Mouse (Mus musculus): ENCODE results near the gene Nr3c2. TPM values are rescaled to one million over a fixed set of nuclear protein-coding genes. Genes with fewer than 3 reads are reported as not detected.

Gene Nr3c2
- polyA plus RNA-seq, 1 experiment, result 11.7 TPM

GRCm38 (mm10) chr8:76977907-76978306 is 78.7 kb downstream of the Nr3c2 start:
- no peaks in the 10 kb centered on the region for H3K4me1 ChIP-seq (ENCODE audit: control insufficient read depth, insufficient read depth, low read length)
- no peak for DNase-seq
- no peaks in the 10 kb centered on the region for H3K27me3 ChIP-seq (ENCODE audit: control insufficient read depth, insufficient read depth, low read length)
- H3K4me3 ChIP-seq (replicated peaks; ENCODE audit: insufficient read depth, low read depth, low read length), result no peak overlapping the region
- no peak overlapping the region for H3K27ac ChIP-seq (ENCODE audit: insufficient read depth, low read length)
- 64% methylated on average over 4 of the region's 4 CpGs for WGBS
- TF ChIP-seq CTCF (IDR thresholded peaks at IDR 0.05; ENCODE audit: borderline replicate concordance, insufficient read depth, low read depth, low read length) (no peak), POLR2A (IDR thresholded peaks at IDR 0.05; ENCODE audit: borderline replicate concordance, insufficient read depth, low read length) (no peak)

- no peak for DNase-seq
- H3K27ac ChIP-seq (ENCODE audit: insufficient read depth, low read length), result no peak overlapping the region
- H3K27me3 ChIP-seq (ENCODE audit: control insufficient read depth, insufficient read depth, low read length), result no peaks in the 10 kb centered on the region
- H3K4me3 ChIP-seq (replicated peaks; ENCODE audit: insufficient read depth, low read depth, low read length), result no peak overlapping the region
- TF ChIP-seq CTCF (IDR thresholded peaks at IDR 0.05; ENCODE audit: borderline replicate concordance, insufficient read depth, low read depth, low read length) (no peak), POLR2A (IDR thresholded peaks at IDR 0.05; ENCODE audit: borderline replicate concordance, insufficient read depth, low read length) (no peak)
- H3K4me1 ChIP-seq (ENCODE audit: control insufficient read depth, insufficient read depth, low read length), result no peaks in the 10 kb centered on the region
Measured at GRCm38 (mm10) chr8:76984082-76984481, 84.8 kb downstream of the Nr3c2 start.

GRCm38 (mm10) chr8:76984851-76985250 is 85.6 kb downstream of the Nr3c2 start:
- 33% methylated on average over 5 of the region's 5 CpGs for WGBS
- Histone ChIP-seq H3K4me1 (ENCODE audit: control insufficient read depth, insufficient read depth, low read length) (no peaks in the 10 kb centered on the region), H3K4me3 (replicated peaks; ENCODE audit: insufficient read depth, low read depth, low read length) (no peak overlapping the region), H3K27ac (ENCODE audit: insufficient read depth, low read length) (no peak overlapping the region), H3K27me3 (ENCODE audit: control insufficient read depth, insufficient read depth, low read length) (no peaks in the 10 kb centered on the region)
- TF ChIP-seq CTCF (IDR thresholded peaks at IDR 0.05; ENCODE audit: borderline replicate concordance, insufficient read depth, low read depth, low read length) (no peak), POLR2A (IDR thresholded peaks at IDR 0.05; ENCODE audit: borderline replicate concordance, insufficient read depth, low read length) (no peak)
- no peak for DNase-seq

GRCm38 (mm10) chr8:76987876-76988275 is 88.6 kb downstream of the Nr3c2 start:
- DNase-seq, result no peak
- Histone ChIP-seq H3K27ac (ENCODE audit: insufficient read depth, low read length) (no peak overlapping the region), H3K4me1 (ENCODE audit: control insufficient read depth, insufficient read depth, low read length) (no peaks in the 10 kb centered on the region), H3K27me3 (ENCODE audit: control insufficient read depth, insufficient read depth, low read length) (no peaks in the 10 kb centered on the region), H3K4me3 (replicated peaks; ENCODE audit: insufficient read depth, low read depth, low read length) (no peak overlapping the region)
- TF ChIP-seq POLR2A (IDR thresholded peaks at IDR 0.05; ENCODE audit: borderline replicate concordance, insufficient read depth, low read length), result no peak
- TF ChIP-seq CTCF (IDR thresholded peaks at IDR 0.05; ENCODE audit: borderline replicate concordance, insufficient read depth, low read depth, low read length), result no peak
- 64% methylated on average over 3 of the region's 3 CpGs for WGBS

GRCm38 (mm10) chr8:76998276-76998675 is 99.0 kb downstream of the Nr3c2 start:
- Histone ChIP-seq H3K27me3 (ENCODE audit: control insufficient read depth, insufficient read depth, low read length) (no peaks in the 10 kb centered on the region), H3K4me3 (replicated peaks; ENCODE audit: insufficient read depth, low read depth, low read length) (no peak overlapping the region), H3K4me1 (ENCODE audit: control insufficient read depth, insufficient read depth, low read length) (no peaks in the 10 kb centered on the region; the same call in 1 of the 2 replicates), H3K27ac (ENCODE audit: insufficient read depth, low read length) (no peak overlapping the region)
- 84% methylated on average over 4 of the region's 4 CpGs for WGBS
- no peak for DNase-seq
- TF ChIP-seq CTCF (IDR thresholded peaks at IDR 0.05; ENCODE audit: borderline replicate concordance, insufficient read depth, low read depth, low read length), result no peak
- no peak for TF ChIP-seq POLR2A (IDR thresholded peaks at IDR 0.05; ENCODE audit: borderline replicate concordance, insufficient read depth, low read length)

- WGBS, result 19% methylated on average over 10 of the region's 10 CpGs
- no peak overlapping the region for H3K27ac ChIP-seq (ENCODE audit: insufficient read depth, low read length)
- H3K27me3 ChIP-seq (ENCODE audit: control insufficient read depth, insufficient read depth, low read length), result no peaks in the 10 kb centered on the region
- peak; percentile 32 to 36 for DNase-seq
- H3K4me1 ChIP-seq (ENCODE audit: control insufficient read depth, insufficient read depth, low read length), result peaks cover 3% of the 10 kb centered on the region; the same call in 1 of the 2 replicates
- TF ChIP-seq POLR2A (IDR thresholded peaks at IDR 0.05; ENCODE audit: borderline replicate concordance, insufficient read depth, low read length) (no peak), CTCF (IDR thresholded peaks at IDR 0.05; ENCODE audit: borderline replicate concordance, insufficient read depth, low read depth, low read length) (no peak)
- H3K4me3 ChIP-seq (replicated peaks; ENCODE audit: insufficient read depth, low read depth, low read length), result no peak overlapping the region
Measured at GRCm38 (mm10) chr8:77009425-77009824, 110.2 kb downstream of the Nr3c2 start.

- no peak for TF ChIP-seq CTCF (IDR thresholded peaks at IDR 0.05; ENCODE audit: borderline replicate concordance, insufficient read depth, low read depth, low read length)
- TF ChIP-seq POLR2A (IDR thresholded peaks at IDR 0.05; ENCODE audit: borderline replicate concordance, insufficient read depth, low read length), result no peak
- Histone ChIP-seq H3K4me1 (ENCODE audit: control insufficient read depth, insufficient read depth, low read length) (peaks cover 3% of the 10 kb centered on the region; the same call in 1 of the 2 replicates), H3K4me3 (replicated peaks; ENCODE audit: insufficient read depth, low read depth, low read length) (no peak overlapping the region), H3K27me3 (ENCODE audit: control insufficient read depth, insufficient read depth, low read length) (no peaks in the 10 kb centered on the region), H3K27ac (ENCODE audit: insufficient read depth, low read length) (no peak overlapping the region)
- WGBS, result 77% methylated on average over 3 of the region's 3 CpGs
- no peak for DNase-seq
Measured at GRCm38 (mm10) chr8:77011985-77012384, 112.7 kb downstream of the Nr3c2 start.

- no peak for TF ChIP-seq CTCF (IDR thresholded peaks at IDR 0.05; ENCODE audit: borderline replicate concordance, insufficient read depth, low read depth, low read length)
- TF ChIP-seq POLR2A (IDR thresholded peaks at IDR 0.05; ENCODE audit: borderline replicate concordance, insufficient read depth, low read length), result no peak
- Histone ChIP-seq H3K27me3 (ENCODE audit: control insufficient read depth, insufficient read depth, low read length) (no peaks in the 10 kb centered on the region), H3K4me3 (replicated peaks; ENCODE audit: insufficient read depth, low read depth, low read length) (no peak overlapping the region), H3K4me1 (ENCODE audit: control insufficient read depth, insufficient read depth, low read length) (peaks cover 3% of the 10 kb centered on the region; the same call in 1 of the 2 replicates), H3K27ac (ENCODE audit: insufficient read depth, low read length) (no peak overlapping the region)
- WGBS, result 66% methylated on average over 6 of the region's 6 CpGs
- DNase-seq, result no peak
Measured at GRCm38 (mm10) chr8:77012641-77013040, 113.4 kb downstream of the Nr3c2 start.

Measured in cerebellum, adult 2 months (tissue).